Mouse (Mus musculus) megakaryocyte progenitor cell, adult 5-6 weeks (primary cell): ENCODE measurements around the gene Hace1. TPM values are rescaled to one million over a fixed set of nuclear protein-coding genes. Genes with fewer than 3 reads are reported as not detected.
"Not testable (repeated sequence)": the region's sequence is repeated elsewhere in the genome, so short reads cannot be mapped to it uniquely, and the experiment has no call there.

ENCODE experiments used
- ATAC-seq: replicated peaks from 2 replicates; pipeline ENCODE4 v1.8.0; 2016; ENCODE audit warnings: mild to moderate bottlenecking, moderate TSS enrichment, inconsistent platforms; ENCODE audit not compliant: poor library complexity
- total RNA-seq, 2 experiments: library from RNA; stranded (forward) in 1 of 2; stranded (reverse) in 1 of 2; fragments of 157-497, 149-512 nt in 1 of 2; fragments of 200-1000 nt in 1 of 2; gene quantifications; 2 replicates each; pipeline versions ENCODE4 v1.2.3 to v1.2.4; 2015 to 2017

The Hace1 gene
- total RNA-seq (2015) (17.4 and 18.5 TPM in 2 replicates), total RNA-seq (2017) (14.3 and 19.8 TPM in 2 replicates)

- peak; percentile 97 for ATAC-seq
These were observed at the start of gene Hace1 for GRCm38 (mm10) chr10:45577731-45578297. Gene Hace1, plus strand, starts transcription at chr10:45577829.

GRCm38 (mm10) chr10:45537334-45537733, 40.3 kb upstream of the Hace1 start:
- not testable (repeated sequence) for ATAC-seq

GRCm38 (mm10) chr10:45542726-45543125, 34.9 kb upstream of the Hace1 start:
- no peak for ATAC-seq

- peak; percentile 68 for ATAC-seq
These were observed 30.8 kb upstream of the Hace1 start for GRCm38 (mm10) chr10:45546799-45547198.

- ATAC-seq: peak; percentile 44
These were observed 731 bp downstream of the Hace1 start for GRCm38 (mm10) chr10:45578298-45578821.

- ATAC-seq: no peak
These were observed 5.7 kb downstream of the Hace1 start for GRCm38 (mm10) chr10:45583310-45583709.

GRCm38 (mm10) chr10:45583829-45584228, 6.2 kb downstream of the Hace1 start:
- peak; percentile 28 for ATAC-seq

- ATAC-seq: peak; percentile 99
These were observed 6.9 kb downstream of the Hace1 start for GRCm38 (mm10) chr10:45584311-45585102.

GRCm38 (mm10) chr10:45605853-45606252, 28.2 kb downstream of the Hace1 start:
- no peak for ATAC-seq

GRCm38 (mm10) chr10:45610727-45611126, 33.1 kb downstream of the Hace1 start:
- ATAC-seq: no peak

GRCm38 (mm10) chr10:45616012-45616411, 38.4 kb downstream of the Hace1 start:
- no peak for ATAC-seq

- peak; percentile 97 for ATAC-seq
These were observed 41.4 kb downstream of the Hace1 start for GRCm38 (mm10) chr10:45619039-45619438.

GRCm38 (mm10) chr10:45631995-45632394, 54.4 kb downstream of the Hace1 start:
- no peak; the same call in 1 of the 2 replicates for ATAC-seq

- ATAC-seq: no peak
These were observed 55.0 kb downstream of the Hace1 start for GRCm38 (mm10) chr10:45632641-45633040.

- ATAC-seq: no peak
These were observed 57.6 kb downstream of the Hace1 start for GRCm38 (mm10) chr10:45635201-45635600.

- 0 out of 2 replicates have a peak, but pooled peaks have one; percentile 17 for ATAC-seq
These were observed 62.1 kb downstream of the Hace1 start for GRCm38 (mm10) chr10:45639762-45640161.

- no peak for ATAC-seq
These were observed 76.4 kb downstream of the Hace1 start for GRCm38 (mm10) chr10:45654026-45654425.

GRCm38 (mm10) chr10:45662015-45662414, 84.4 kb downstream of the Hace1 start:
- ATAC-seq: no peak

GRCm38 (mm10) chr10:45668266-45668665, 90.6 kb downstream of the Hace1 start:
- no peak for ATAC-seq

GRCm38 (mm10) chr10:45676796-45677195, 99.2 kb downstream of the Hace1 start:
- peak; percentile 79 for ATAC-seq

- ATAC-seq: no peak
These were observed 108.6 kb downstream of the Hace1 start for GRCm38 (mm10) chr10:45686191-45686590.

- no peak for ATAC-seq
These were observed 117.3 kb downstream of the Hace1 start for GRCm38 (mm10) chr10:45694931-45695330.
